Mouse (Mus musculus) heart, adult 2 months (tissue): ENCODE measurements around the gene Stxbp2. TPM values are rescaled to one million over a fixed set of nuclear protein-coding genes. Genes with fewer than 3 reads are reported as not detected.

Experiments
- DNase-seq, 2 experiments: peaks; one replicate each; pipeline ENCODE4 v3.0.0; 2021
- H3K27ac ChIP-seq: fragments of 200-600 bp; 2 replicates; pipeline ENCODE4 v1.8.1; 2022
- H3K27me3 ChIP-seq: fragments of 200-500 bp; 2 replicates; pipeline ENCODE4 v1.6.1; 2012; ENCODE audit warnings: mild to moderate bottlenecking, low read length, inconsistent platforms, mixed read lengths; ENCODE audit not compliant: control insufficient read depth, insufficient read depth
- H3K36me3 ChIP-seq: fragments of 200-500 bp; 2 replicates; pipeline ENCODE4 v1.6.1; 2012; ENCODE audit warnings: low read length, inconsistent platforms; ENCODE audit not compliant: control insufficient read depth, insufficient read depth
- H3K4me1 ChIP-seq: fragments of 200-500 bp; 2 replicates; pipeline ENCODE4 v1.6.1; 2011; ENCODE audit warnings: low read length; ENCODE audit not compliant: control insufficient read depth, insufficient read depth
- H3K4me3 ChIP-seq: fragments of 200-600 bp; 2 replicates; pipeline ENCODE4 v1.8.1; 2022
- H3K79me2 ChIP-seq: fragments of 200-500 bp; replicated peaks from 2 replicates; pipeline ENCODE4 v1.6.1; 2012; ENCODE audit warnings: mild to moderate bottlenecking, inconsistent platforms, low read length, moderate library complexity, mixed read lengths; ENCODE audit not compliant: control insufficient read depth, insufficient read depth
- H3K9ac ChIP-seq: fragments of 200-500 bp; 2 replicates; pipeline ENCODE4 v1.6.1; 2012; ENCODE audit warnings: low read depth, mild to moderate bottlenecking, control low read depth, inconsistent platforms, low read length, mixed read lengths
- CTCF ChIP-seq: fragments of 200-600 bp; IDR thresholded peaks from 2 replicates; pipeline ENCODE4 v1.8.1; 2022; ENCODE audit warnings: antibody characterized with exemption, mild to moderate bottlenecking, moderate library complexity
- EP300 ChIP-seq: fragments of 200-500 bp; IDR thresholded peaks from 2 replicates; pipeline ENCODE4 v1.6.1; 2011; ENCODE audit warnings: low read depth, low read length, control low read depth; ENCODE audit not compliant: insufficient read depth
- POLR2A ChIP-seq: fragments of 200-500 bp; IDR thresholded peaks from 2 replicates; pipeline ENCODE4 v1.6.1; 2011; ENCODE audit warnings: mild to moderate bottlenecking, low read depth, low read length, control low read depth; ENCODE audit not compliant: insufficient read depth
- WGBS: fragments of 180-500 bp; shearing (Covaris S2); methylation state at CpG from one replicate; pipeline ENCODE4 v1.1.7; 2018; 5-methylcytosine and 5-hydroxymethylcytosine counted together
- intact Hi-C: fragments of 180-260 bp; cut with DNase I; formaldehyde crosslinking; loops from one replicate; pipeline ENCODE4 v1.15.1; 2025
- polyA plus RNA-seq: library from polyadenylated mRNA; depleted of rRNA; stranded (reverse); fragments of >200 nt; gene quantifications from 2 replicates; pipeline ENCODE4 v1.2.3, GENCODE M21; 2012
- total RNA-seq, 2 experiments: library from RNA; stranded (reverse); gene quantifications; 2 replicates each; pipeline ENCODE4 v1.2.3; 2021

The Stxbp2 gene
- total and polyA plus RNA-seq, 3 experiments: 5.7 to 9.6 (median 6.4) TPM

GRCm38 (mm10) chr8:3622119-3622518 is 8.6 kb upstream of the Stxbp2 start:
- 62% methylated on average over 8 of the region's 8 CpGs for WGBS
- no peaks in the 10 kb centered on the region for H3K36me3 ChIP-seq
- no peak overlapping the region for H3K9ac ChIP-seq
- H3K4me1 ChIP-seq: peaks cover 4% of the 10 kb centered on the region
- H3K27me3 ChIP-seq: no peaks in the 10 kb centered on the region
- TF ChIP-seq EP300 (no peak), POLR2A (no peak), CTCF (no peak)
- H3K27ac ChIP-seq: no peak overlapping the region
- intact Hi-C loops: loop anchor here (5.0 kb wide), 2 partner anchors 65 to 105 kb away; partner anchors contain the start of gene Pnpla6
- no peak for DNase-seq
- no peak overlapping the region for H3K4me3 ChIP-seq
- H3K79me2 ChIP-seq: no peaks in the 10 kb centered on the region

- TF ChIP-seq CTCF (no peak), POLR2A (no peak), EP300 (no peak)
- DNase-seq: no peak
- H3K9ac ChIP-seq: no peak within 1 kb of the TSS
Observed at GRCm38 (mm10) chr8:3625445-3625844, 5.3 kb upstream of the Stxbp2 start, which contains the start of gene Pcp2. Gene Pcp2 (minus strand): TSS chr8:3625545.

GRCm38 (mm10) chr8:3626971-3627370 is 3.8 kb upstream of the Stxbp2 start:
- Histone ChIP-seq H3K79me2 (no peaks in the 10 kb centered on the region), H3K27me3 (peaks cover 1% of the 10 kb centered on the region; the same call in 1 of the 2 replicates), H3K4me3 (no peak overlapping the region), H3K9ac (no peak overlapping the region), H3K4me1 (peaks cover under 1% of the 10 kb centered on the region), H3K36me3 (no peaks in the 10 kb centered on the region), H3K27ac (no peak overlapping the region)
- TF ChIP-seq POLR2A (no peak), EP300 (no peak), CTCF (no peak)
- WGBS: 31% methylated on average over 5 of the region's 5 CpGs
- no peak for DNase-seq
- intact Hi-C loops: no loop called here

More at GRCm38 (mm10) chr8:3625445-3625844, 5.3 kb upstream of the Stxbp2 start, which contains the start of gene Pcp2:
- Histone ChIP-seq H3K36me3 (no peaks in the 10 kb centered on the region), H3K4me3 (no peak within 1 kb of the TSS), H3K27ac (no peak within 1 kb of the TSS), H3K27me3 (peaks cover 1% of the 10 kb centered on the region; the same call in 1 of the 2 replicates), H3K79me2 (no peaks in the 10 kb centered on the region), H3K4me1 (peaks cover 2% of the 10 kb centered on the region)
- intact Hi-C loops: no loop called here
- WGBS: 59% methylated on average over 1 of the region's 1 CpGs

- TF ChIP-seq CTCF (peak; percentile 58), EP300 (no peak)
- H3K9ac ChIP-seq: no peak overlapping the region
- no peaks in the 10 kb centered on the region for H3K79me2 ChIP-seq
- no peaks in the 10 kb centered on the region for H3K36me3 ChIP-seq
- no peak for DNase-seq
- H3K27ac ChIP-seq: no peak overlapping the region
- peaks cover 1% of the 10 kb centered on the region; the same call in 1 of the 2 replicates for H3K27me3 ChIP-seq
- no peaks in the 10 kb centered on the region for H3K4me1 ChIP-seq
- no peak overlapping the region for H3K4me3 ChIP-seq
- intact Hi-C loops: no loop called here
- 21% methylated on average over 5 of the region's 5 CpGs for WGBS
Observed at GRCm38 (mm10) chr8:3628014-3628413, 2.7 kb upstream of the Stxbp2 start.

- Histone ChIP-seq H3K79me2 (no peaks in the 10 kb centered on the region), H3K4me1 (no peaks in the 10 kb centered on the region), H3K36me3 (no peaks in the 10 kb centered on the region), H3K27me3 (peaks cover 1% of the 10 kb centered on the region; the same call in 1 of the 2 replicates), H3K4me3 (peak overlapping the region; percentile 44), H3K9ac (no peak overlapping the region), H3K27ac (no peak overlapping the region)
- no peak for TF ChIP-seq EP300
- TF ChIP-seq POLR2A: no peak
- no peak for TF ChIP-seq CTCF
- DNase-seq: no peak
- WGBS: 16% methylated on average over 8 of the region's 8 CpGs
- intact Hi-C loops: no loop called here
Observed at GRCm38 (mm10) chr8:3631478-3631875, 722 bp downstream of the Stxbp2 start.

GRCm38 (mm10) chr8:3645804-3646203 is 15.0 kb downstream of the Stxbp2 start:
- DNase-seq: peak; percentile 28 to 56
- H3K9ac ChIP-seq: no peak overlapping the region
- no peak overlapping the region for H3K27ac ChIP-seq
- no peak; the same call in 1 of the 2 replicates for TF ChIP-seq CTCF
- TF ChIP-seq EP300: no peak
- TF ChIP-seq POLR2A: no peak
- no peak overlapping the region for H3K4me3 ChIP-seq
- WGBS: 16% methylated on average over 5 of the region's 5 CpGs
- no peaks in the 10 kb centered on the region; the same call in 1 of the 2 replicates for H3K27me3 ChIP-seq
- intact Hi-C loops: no loop called here
- no peaks in the 10 kb centered on the region for H3K79me2 ChIP-seq
- no peaks in the 10 kb centered on the region for H3K4me1 ChIP-seq
- no peaks in the 10 kb centered on the region for H3K36me3 ChIP-seq
